ENCODE assay signal across 7 mouse cellular contexts in genomic region chr12:97872391-97872790, GRCm38 (mm10).
DNase-seq lines count a peak whose midpoint lies in the region; TF ChIP-seq lines count a peak whose summit lies in the region.

No protein-coding gene starts in this region.

- no peaks in the 10 kb centered on the region for H3K9me3 ChIP-seq in hindbrain, embryonic 10.5 days

- no peak overlapping the region for H3K4me3 ChIP-seq in bone marrow macrophage, adult 2 months (ENCODE audit: insufficient read depth, low read length)
- no peak overlapping the region for H3K4me3 ChIP-seq in hindbrain, embryonic 10.5 days

- peak; percentile 52 for DNase-seq in Muller cell, postnatal 12 days (ENCODE audit: inconsistent ontology term)
- peak; percentile 33 for DNase-seq in fibroblast of lung, adult 2 months (ENCODE audit: low read depth)
- DNase-seq in hindbrain, embryonic 10.5 days (ENCODE audit: low spot score): peak; percentile 77
- peak; percentile 74 to 84 for DNase-seq in layer of hippocampus, postnatal 14 days (ENCODE audit: low spot score in 2 of 2)
- peak; percentile 69 for DNase-seq in lung, postnatal 36 days
- DNase-seq in right cerebral cortex, postnatal 4 days: peak; percentile 90

- TF ChIP-seq CTCF in bone marrow macrophage, adult 2 months (IDR thresholded peaks at IDR 0.05; ENCODE audit: low read depth, low read length): peak; percentile 53

- no peak for TF ChIP-seq POLR2A in bone marrow macrophage, adult 2 months (IDR thresholded peaks at IDR 0.05; ENCODE audit: borderline replicate concordance, low read depth, low read length)

- H3K36me3 ChIP-seq in hindbrain, embryonic 10.5 days: no peaks in the 10 kb centered on the region

- H3K27ac ChIP-seq in bone marrow macrophage, adult 2 months (ENCODE audit: insufficient read depth, low read depth, low read length): no peak overlapping the region
- no peak overlapping the region for H3K27ac ChIP-seq in hindbrain, embryonic 10.5 days

- 17% methylated on average over 2 of the region's 2 CpGs for WGBS in hindbrain, embryonic 10.5 days

- no peaks in the 10 kb centered on the region for H3K27me3 ChIP-seq in hindbrain, embryonic 10.5 days (ENCODE audit: insufficient read depth, poor library complexity, severe bottlenecking)

- H3K4me1 ChIP-seq in bone marrow macrophage, adult 2 months (ENCODE audit: control insufficient read depth, insufficient read depth, low read length): no peaks in the 10 kb centered on the region
- no peaks in the 10 kb centered on the region for H3K4me1 ChIP-seq in hindbrain, embryonic 10.5 days (replicated peaks)

Comparison
In these comparisons a context has a peak if more than half of its experiments do, and no peak if none do; other contexts are left out.
1. DNase-seq: peak in every context shown above with its lines; median percentile 90 in right cerebral cortex, postnatal 4 days; 79 in layer of hippocampus, postnatal 14 days; 77 in hindbrain, embryonic 10.5 days; 69 in lung, postnatal 36 days; 52 in Muller cell, postnatal 12 days; 33 in fibroblast of lung, adult 2 months.